Mouse (Mus musculus) mouse embryonic stem cell (cell line): ENCODE measurements around the gene Tysnd1.

Experiments
- in situ Hi-C, 2 experiments: fragments of 300-500 bp; cut with MboI; formaldehyde crosslinking; loops; 1 replicate in 1 of 2; 3 replicates in 1 of 2; pipeline ENCODE4 v1.14.3; 2019 to 2020; ENCODE audit warnings: low sequenced_read_pairs in 2 of 2, low pct_unique_long_range_greater_than_20kb in 1 of 2, mixed read lengths in 1 of 2; ENCODE audit not compliant: unreplicated experiment in 1 of 2

The Tysnd1 gene

DNA sequence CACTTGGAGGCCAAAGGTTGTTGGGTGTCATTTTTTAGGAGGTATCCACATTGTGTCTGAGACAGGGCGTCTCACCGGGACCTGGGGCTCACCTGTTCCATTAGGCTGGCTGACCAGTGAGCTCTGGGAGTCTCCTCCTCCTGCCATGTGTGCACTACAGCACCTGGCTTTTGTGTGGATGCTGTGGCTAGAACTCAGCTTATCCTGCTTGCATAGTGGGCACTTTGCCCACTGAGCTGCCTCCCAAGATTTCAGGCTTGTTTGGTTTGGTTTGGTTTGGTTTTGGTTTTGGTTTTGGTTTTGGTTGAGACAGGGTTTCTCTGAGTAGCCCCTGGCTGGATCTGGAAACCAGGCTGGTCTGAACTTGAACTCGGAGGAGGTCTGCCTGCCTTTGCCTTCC, 26.9 kb downstream of the Tysnd1 start:
- in situ Hi-C loops: no loop called here

DNA sequence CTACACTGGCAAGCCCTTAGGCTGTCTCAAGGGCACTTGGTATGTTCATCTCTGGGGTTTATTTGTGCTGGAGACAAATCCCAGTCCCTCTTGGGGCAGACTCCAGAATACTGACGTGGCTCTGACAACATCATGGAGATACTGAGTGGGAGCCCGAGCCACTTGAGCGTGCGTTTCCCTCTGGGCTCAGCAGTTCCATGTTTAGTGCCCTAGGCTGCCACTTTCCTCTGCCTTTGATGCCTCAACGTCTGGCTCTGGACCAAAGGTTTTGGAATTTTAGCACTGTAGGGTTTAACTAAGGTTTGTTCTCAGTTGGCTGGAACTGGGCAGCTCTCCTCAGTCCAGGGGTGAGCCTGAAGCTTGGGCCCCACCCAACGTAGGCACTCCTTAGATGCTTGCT, 28.0 kb downstream of the Tysnd1 start:
- in situ Hi-C loops: no loop called here

DNA sequence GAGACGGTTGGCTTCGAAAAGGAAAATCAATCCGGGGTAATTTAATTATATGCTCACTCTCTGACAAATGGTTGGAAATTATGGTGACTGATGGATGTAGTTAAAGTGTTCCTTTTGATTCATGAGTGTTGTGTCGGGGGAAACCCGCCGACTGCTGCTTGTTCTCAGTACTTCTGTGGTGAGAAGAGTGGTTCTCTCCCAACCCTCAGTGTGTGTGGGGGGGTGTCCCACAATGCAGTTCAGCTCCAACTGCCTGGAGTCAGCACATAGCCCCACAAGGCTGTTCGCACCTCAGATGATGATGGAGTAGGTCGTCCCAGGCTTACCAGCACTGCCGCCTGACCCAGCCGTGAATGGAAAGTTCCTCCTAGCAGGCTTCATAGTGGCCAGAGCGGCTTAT, 33.9 kb downstream of the Tysnd1 start:
- in situ Hi-C loops: no loop called here

DNA sequence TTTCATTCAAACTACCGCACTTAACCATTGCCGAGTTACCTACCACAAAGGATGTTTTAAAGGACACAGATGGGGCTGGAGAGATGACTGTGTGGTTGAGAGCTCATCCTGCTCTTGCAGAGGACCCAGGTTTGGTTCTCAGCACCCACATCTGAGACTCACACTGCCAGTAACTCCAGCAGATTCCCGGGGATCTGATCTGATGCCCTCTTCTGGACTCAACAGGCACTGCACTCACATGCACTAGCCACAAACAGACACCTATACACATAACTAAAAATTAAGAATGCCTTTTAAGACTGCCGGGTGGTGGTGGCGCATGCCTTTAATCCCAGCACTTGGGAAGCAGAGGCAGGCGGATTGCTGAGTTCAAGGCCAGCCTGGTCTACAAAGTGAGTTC, 34.9 kb downstream of the Tysnd1 start:
- in situ Hi-C loops: no loop called here

DNA sequence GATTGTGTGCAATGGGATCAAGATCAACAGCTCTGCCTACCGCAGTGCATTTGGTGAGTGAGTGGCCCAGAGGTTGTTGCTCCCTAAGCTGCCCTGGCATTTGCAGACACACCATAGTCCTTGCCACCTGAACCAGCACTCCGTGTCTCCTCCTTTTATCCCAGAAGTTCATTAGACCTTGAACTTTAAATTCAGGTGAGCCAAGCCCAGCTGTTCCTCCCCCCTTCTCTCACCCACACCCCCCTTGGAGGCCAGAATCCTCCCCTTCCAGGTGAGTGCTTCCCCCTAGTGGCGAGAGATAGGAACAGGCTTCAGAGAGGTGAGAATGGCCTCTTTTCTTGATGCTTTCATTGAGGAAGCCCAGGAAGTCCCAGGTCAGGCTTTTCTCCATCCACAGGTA, 39.1 kb downstream of the Tysnd1 start:
- in situ Hi-C loops: no loop called here

DNA sequence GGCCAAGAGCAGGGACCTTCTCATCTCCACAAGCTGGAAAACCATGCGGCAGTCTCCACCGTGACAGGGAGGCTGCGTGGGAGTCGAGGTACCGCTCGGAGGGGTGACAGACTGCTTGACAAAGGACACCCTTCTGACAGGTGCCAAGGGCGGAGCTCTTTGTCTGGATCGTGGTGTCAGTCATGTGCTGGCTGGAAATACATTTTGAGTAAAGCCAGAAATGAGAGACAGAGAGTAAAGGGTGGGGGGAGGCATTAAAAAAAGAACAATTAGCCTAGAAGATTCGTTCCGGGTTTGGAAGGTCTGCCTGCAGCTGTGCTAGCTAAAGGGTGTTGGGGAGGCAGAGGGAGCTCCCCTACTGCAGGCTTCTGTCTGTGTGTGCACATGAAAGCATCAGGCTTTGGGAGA, 41.4 kb downstream of the Tysnd1 start:
- in situ Hi-C loops: no loop called here

DNA sequence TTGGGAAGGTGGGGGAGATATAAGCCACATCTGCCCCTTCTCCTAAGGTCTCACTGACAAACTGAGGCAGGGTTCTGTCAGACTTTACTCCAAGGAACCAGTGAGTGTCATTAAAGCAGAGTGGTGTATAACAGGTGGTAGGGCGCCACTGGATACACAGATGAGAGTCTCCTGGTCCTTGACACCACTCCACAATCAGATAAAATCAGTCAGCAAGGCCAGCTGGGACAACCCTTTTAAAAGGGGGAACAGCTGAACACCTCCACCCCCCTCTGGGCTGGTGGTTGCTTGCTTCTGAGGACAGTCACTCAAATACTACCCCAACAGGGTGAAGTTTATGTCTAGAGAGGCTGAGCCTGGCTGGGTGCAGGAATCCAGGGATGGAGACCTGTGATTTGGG, 42.2 kb downstream of the Tysnd1 start:
- in situ Hi-C loops: no loop called here

DNA sequence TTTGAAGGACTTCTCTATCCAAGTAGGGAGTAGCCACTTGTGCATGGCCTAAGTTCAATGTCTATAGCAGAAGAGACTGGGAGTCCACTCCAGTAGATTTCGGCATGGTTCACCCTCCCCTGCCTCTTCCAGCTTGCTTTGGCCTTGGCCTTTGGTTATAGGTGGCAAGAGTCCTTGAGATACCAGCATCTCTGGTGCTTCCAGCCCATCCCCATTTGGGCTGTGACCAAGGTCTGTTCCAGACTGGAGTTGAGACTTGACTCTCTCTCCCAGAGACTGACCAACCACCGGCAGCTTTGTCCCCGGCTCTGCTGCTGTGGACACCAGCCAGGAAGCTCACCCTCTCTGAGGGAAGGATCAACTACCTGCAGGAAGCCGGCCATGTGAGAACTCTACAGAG, 42.8 kb downstream of the Tysnd1 start:
- in situ Hi-C loops: no loop called here

DNA sequence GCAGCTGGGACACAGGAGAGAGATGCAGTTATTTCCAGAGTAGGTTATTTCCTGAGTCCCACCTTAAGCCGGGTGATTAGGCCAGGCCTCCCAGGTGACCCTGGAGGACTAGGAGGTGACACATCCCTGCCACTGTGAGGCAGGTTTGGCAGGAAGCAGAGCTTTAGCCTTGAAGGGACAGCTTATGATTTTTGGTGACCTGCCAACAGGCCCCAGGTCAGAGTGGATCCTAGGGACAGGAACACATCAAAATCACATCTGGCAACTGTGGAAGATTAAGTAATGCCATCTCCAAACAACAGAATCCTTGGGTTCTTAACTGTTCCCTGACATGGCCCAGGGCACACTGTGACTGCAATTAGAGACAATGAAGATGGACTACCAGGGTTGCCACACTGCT, 46.0 kb downstream of the Tysnd1 start:
- in situ Hi-C loops: loop anchor here in 1 of 2 experiments (10.0 kb wide), 1 partner anchor 363 kb away; no protein-coding TSS in a partner anchor

DNA sequence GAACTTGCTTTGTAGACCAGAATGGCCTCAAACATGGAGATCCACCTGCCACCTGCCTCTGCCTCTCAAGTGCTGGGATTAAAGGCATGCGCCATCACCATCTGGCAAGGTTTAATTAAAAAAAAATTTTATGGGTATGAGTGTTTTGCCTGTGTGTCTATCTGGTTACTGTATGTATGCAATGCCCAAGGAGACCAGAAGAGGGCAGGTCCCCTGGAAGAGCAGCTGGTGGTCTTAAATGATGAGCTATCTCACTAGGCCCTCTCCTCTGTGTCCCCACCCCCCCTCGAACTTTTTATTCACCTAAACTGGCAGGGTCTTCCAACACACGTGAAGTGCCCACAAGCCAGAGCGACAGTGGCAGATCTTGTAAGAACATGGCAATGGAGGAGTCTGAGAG, 46.6 kb downstream of the Tysnd1 start:
- in situ Hi-C loops: loop anchor here in 1 of 2 experiments (10.0 kb wide), 1 partner anchor 363 kb away; no protein-coding TSS in a partner anchor

DNA sequence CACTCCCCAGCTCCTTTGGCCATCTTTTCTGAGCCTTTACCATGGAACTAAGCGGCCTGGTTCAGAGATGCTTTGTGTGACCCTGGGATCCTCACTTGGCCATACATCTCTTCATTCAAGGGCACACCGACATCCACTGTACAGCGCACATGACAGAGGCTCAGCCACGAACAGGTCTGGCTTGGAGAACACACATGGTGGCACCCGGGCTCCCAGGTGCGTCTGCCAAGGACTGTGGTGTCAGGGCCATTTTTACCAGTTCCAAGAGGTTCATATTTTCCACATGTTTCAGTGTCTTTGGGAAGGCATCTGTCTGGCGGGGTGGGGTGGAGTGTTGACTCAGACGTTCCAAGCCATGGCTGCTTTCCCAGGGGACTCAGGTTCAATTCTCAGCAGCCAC, 47.0 kb downstream of the Tysnd1 start:
- in situ Hi-C loops: loop anchor here in 1 of 2 experiments (10.0 kb wide), 1 partner anchor 362 kb away; no protein-coding TSS in a partner anchor

DNA sequence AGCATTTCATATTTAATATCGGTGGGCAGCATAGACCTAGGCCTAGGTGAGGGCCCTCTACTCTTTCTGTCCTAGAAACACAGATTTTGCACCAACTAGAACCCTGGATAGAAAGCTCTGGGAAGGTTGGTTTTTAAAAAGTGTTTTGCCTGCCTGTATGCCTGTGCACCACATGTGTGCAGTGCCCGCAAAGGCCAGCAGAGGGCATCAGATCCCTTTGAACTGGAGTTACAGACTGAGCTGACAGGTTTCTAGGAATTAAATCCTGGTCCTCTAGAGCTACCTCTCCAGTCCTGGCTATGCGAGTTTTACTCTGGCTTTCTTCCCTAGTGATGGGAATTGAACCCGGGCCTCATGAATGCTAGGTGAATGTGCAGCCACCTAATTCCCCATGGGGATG, 49.8 kb downstream of the Tysnd1 start:
- in situ Hi-C loops: loop anchor here in 1 of 2 experiments (10.0 kb wide), 1 partner anchor 360 kb away; no protein-coding TSS in a partner anchor

DNA sequence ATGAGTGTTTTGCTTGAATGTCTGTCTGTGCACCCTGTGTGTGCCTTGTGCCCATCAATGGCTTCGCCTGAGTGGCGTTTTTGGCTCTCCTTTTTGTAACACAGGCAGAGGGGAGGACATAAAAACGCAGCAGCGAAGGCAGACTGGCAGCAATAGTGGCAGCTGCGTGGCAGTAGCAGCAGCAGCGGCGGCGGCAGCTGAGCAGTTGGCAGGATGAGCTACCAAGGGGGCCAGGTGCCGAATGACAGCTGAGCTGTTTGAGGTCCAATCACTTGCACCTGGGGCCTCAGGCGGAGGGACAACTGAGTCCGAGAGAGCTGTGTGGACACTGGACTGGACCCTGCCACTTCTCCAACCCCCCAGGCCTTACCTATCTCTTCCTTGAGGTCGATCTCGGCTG, 52.0 kb downstream of the Tysnd1 start:
- in situ Hi-C loops: loop anchor here in 1 of 2 experiments (10.0 kb wide), 1 partner anchor 357 kb away; no protein-coding TSS in a partner anchor

DNA sequence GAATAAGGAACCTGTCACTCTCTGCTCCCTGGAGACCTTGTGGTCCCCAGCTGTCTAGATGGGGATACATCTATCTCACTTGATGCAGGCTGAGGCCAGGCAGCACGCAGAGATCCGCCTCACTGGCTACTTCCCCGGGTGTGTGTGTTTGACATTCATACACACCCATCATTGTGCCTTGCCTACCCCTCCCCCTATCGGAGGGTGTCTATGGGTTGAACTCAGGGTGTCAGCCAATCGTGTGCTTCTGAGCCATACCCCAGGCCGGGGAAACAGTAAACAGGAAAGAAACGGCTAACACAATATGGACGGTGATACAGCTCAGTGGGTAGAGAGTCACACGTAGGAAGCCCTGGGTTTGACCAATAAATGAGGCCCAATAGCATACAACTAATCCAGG, 54.7 kb downstream of the Tysnd1 start:
- in situ Hi-C loops: loop anchor here in 1 of 2 experiments (10.0 kb wide), 1 partner anchor 225 kb away; the partner anchor contains the start of gene Col13a1

DNA sequence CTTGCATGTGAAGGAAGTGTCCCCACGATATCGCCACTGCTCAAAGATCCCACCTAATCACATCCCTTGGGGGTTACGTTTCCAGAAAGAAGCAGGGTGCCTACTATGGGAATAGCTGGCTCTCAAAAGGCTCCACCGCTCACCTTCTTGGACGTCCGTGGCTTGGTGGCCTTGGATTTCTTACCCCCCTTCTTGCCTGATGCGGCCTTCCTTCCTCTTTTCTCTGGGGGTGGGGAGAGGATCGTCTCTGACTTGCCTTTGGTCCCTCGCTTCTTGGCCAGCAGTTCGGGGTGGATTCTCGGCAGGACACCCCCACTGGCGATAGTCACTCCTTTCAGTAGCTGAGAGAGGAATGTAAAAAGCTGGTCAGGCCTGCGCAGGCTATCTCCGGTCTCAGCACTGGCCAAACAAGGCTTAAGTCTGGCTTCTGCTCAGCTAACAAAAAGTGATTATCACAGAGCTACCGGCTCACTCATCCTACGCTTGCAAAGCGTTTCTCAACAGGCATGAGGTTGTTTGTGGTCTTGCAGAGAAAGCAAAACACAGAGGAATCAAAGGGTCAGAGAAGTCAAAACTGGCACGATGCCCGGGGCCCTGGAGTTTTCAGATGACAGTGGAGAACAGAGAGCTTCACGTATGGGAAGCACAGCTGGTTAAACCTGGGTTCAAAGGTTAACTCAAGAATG, 56.4 kb downstream of the Tysnd1 start:
- in situ Hi-C loops: loop anchor here in 1 of 2 experiments (10.0 kb wide), 1 partner anchor 223 kb away; the partner anchor contains the start of gene Col13a1
